Mouse (Mus musculus): ENCODE data around the gene Gatm. TPM values are rescaled to one million over a fixed set of nuclear protein-coding genes. Genes with fewer than 3 reads are reported as not detected.

The Gatm gene
- total RNA-seq, 2 experiments from 2014 or later = 29.3 to 47.1 TPM

- no peak for ATAC-seq (replicated peaks; ENCODE audit: low FRiP score, poor library complexity, severe bottlenecking)
Observed at GRCm38 (mm10) chr2:122561221-122561620, 49.9 kb downstream of the Gatm start.

GRCm38 (mm10) chr2:122558317-122558716, 52.8 kb downstream of the Gatm start:
- no peak for ATAC-seq (replicated peaks; ENCODE audit: low FRiP score, poor library complexity, severe bottlenecking)

Other genes with a start within 250 kb of the Gatm start
- gene Shf, start 242.1 kb downstream of the Gatm start, total RNA-seq (2015; ENCODE audit: low replicate concordance) = 0.84 TPM in 1 of 2 replicates, not detected in the other
- gene Shf, start 242.1 kb downstream of the Gatm start, total RNA-seq (2017; ENCODE audit: low replicate concordance) = 6.3 and 13.0 TPM in 2 replicates
- gene Slc28a2, start 184.8 kb downstream of the Gatm start, total RNA-seq (2015; ENCODE audit: low replicate concordance) = 12.3 and 16.5 TPM in 2 replicates
- 11.7 and 15.9 TPM in 2 replicates for gene Slc28a2, start 184.8 kb downstream of the Gatm start, total RNA-seq (2017; ENCODE audit: low replicate concordance)
- gene Gm14085, start 126.4 kb downstream of the Gatm start, total RNA-seq (2015; ENCODE audit: low replicate concordance) = 0.58 TPM in 1 of 2 replicates, not detected in the other
- gene Gm14085, start 126.4 kb downstream of the Gatm start, total RNA-seq (2017; ENCODE audit: low replicate concordance) = 0.28 and 2.2 TPM in 2 replicates
- 3.1 and 10.7 TPM in 2 replicates for gene AA467197, start 25.7 kb upstream of the Gatm start, total RNA-seq (2015; ENCODE audit: low replicate concordance)
- gene AA467197, start 25.7 kb upstream of the Gatm start, total RNA-seq (2017; ENCODE audit: low replicate concordance) = 5.6 and 7.5 TPM in 2 replicates
- gene Slc30a4, start 91.4 kb upstream of the Gatm start, total RNA-seq (2015; ENCODE audit: low replicate concordance) = 0.42 TPM in 1 of 2 replicates, not detected in the other
- gene Slc30a4, start 91.4 kb upstream of the Gatm start, total RNA-seq (2017; ENCODE audit: low replicate concordance) = 0.43 and 0.56 TPM in 2 replicates
- 3.1 and 20.2 TPM in 2 replicates for gene Bloc1s6, start 127.2 kb upstream of the Gatm start, total RNA-seq (2015; ENCODE audit: low replicate concordance)
- gene Bloc1s6, start 127.2 kb upstream of the Gatm start, total RNA-seq (2017; ENCODE audit: low replicate concordance) = 5.0 and 5.4 TPM in 2 replicates
- gene Sqor, start 153.9 kb upstream of the Gatm start, total RNA-seq (2015; ENCODE audit: low replicate concordance) = 28.0 and 56.3 TPM in 2 replicates
- 24.2 and 44.2 TPM in 2 replicates for gene Sqor, start 153.9 kb upstream of the Gatm start, total RNA-seq (2017; ENCODE audit: low replicate concordance)

Data from erythroblast, adult 5-6 weeks (primary cell).